Mouse (Mus musculus) cerebellum, adult (tissue): ENCODE measurements around the gene Plekhg1.
A peak's percentile ranks its signal among the peaks of the same experiment; 100 is the strongest.

Experiments used
- ATAC-seq: cut with Nextera tagmentation; 2 replicates; pipeline ENCODE4 v1.9.2; 2017; ENCODE audit warnings: mild to moderate bottlenecking, moderate library complexity, mixed read lengths; ENCODE audit not compliant: insufficient number of reproducible peaks, low FRiP score, low TSS enrichment

The Plekhg1 gene

GRCm38 (mm10) chr10:3941054-3941757, 201.0 kb downstream of the Plekhg1 start:
- ATAC-seq = no peak

GRCm38 (mm10) chr10:3942289-3942688, 202.1 kb downstream of the Plekhg1 start:
- no peak for ATAC-seq

GRCm38 (mm10) chr10:3943492-3944395, 203.6 kb downstream of the Plekhg1 start:
- no peak for ATAC-seq

GRCm38 (mm10) chr10:3946871-3947270, 206.7 kb downstream of the Plekhg1 start:
- ATAC-seq = no peak

GRCm38 (mm10) chr10:3947346-3947745, 207.2 kb downstream of the Plekhg1 start:
- no peak for ATAC-seq

GRCm38 (mm10) chr10:3949306-3949705, 209.1 kb downstream of the Plekhg1 start:
- no peak for ATAC-seq

GRCm38 (mm10) chr10:3956471-3956870, 216.3 kb downstream of the Plekhg1 start:
- ATAC-seq = no peak

- no peak for ATAC-seq
Observed at GRCm38 (mm10) chr10:3958591-3958990, 218.4 kb downstream of the Plekhg1 start.

GRCm38 (mm10) chr10:3969026-3969425, 228.9 kb downstream of the Plekhg1 start:
- no peak for ATAC-seq

GRCm38 (mm10) chr10:3972237-3972636, 232.1 kb downstream of the Plekhg1 start:
- ATAC-seq = no peak

- peak; percentile 81 for ATAC-seq
Observed at GRCm38 (mm10) chr10:3972981-3973588, 232.9 kb downstream of the Plekhg1 start, which contains the start of gene Mthfd1l. TSS of gene Mthfd1l (plus strand) at chr10:3973118.

- ATAC-seq = peak; percentile 77
Observed at GRCm38 (mm10) chr10:3973589-3974070, 233.5 kb downstream of the Plekhg1 start.

GRCm38 (mm10) chr10:3974380-3974779, 234.2 kb downstream of the Plekhg1 start:
- ATAC-seq = no peak

- ATAC-seq = no peak
Observed at GRCm38 (mm10) chr10:3975898-3976622, 235.9 kb downstream of the Plekhg1 start.

- ATAC-seq = no peak
Observed at GRCm38 (mm10) chr10:3976623-3977010, 236.5 kb downstream of the Plekhg1 start.

GRCm38 (mm10) chr10:3978326-3978725, 238.2 kb downstream of the Plekhg1 start:
- no peak for ATAC-seq

- ATAC-seq = peak; percentile 91
Observed at GRCm38 (mm10) chr10:3978792-3979488, 238.8 kb downstream of the Plekhg1 start.

- no peak for ATAC-seq
Observed at GRCm38 (mm10) chr10:3980231-3980630, 240.1 kb downstream of the Plekhg1 start.

- ATAC-seq = no peak
Observed at GRCm38 (mm10) chr10:3990295-3990883, 250.2 kb downstream of the Plekhg1 start.
